Comparison of ENCODE assay signal across 12 mouse cellular contexts in the genomic region with DNA sequence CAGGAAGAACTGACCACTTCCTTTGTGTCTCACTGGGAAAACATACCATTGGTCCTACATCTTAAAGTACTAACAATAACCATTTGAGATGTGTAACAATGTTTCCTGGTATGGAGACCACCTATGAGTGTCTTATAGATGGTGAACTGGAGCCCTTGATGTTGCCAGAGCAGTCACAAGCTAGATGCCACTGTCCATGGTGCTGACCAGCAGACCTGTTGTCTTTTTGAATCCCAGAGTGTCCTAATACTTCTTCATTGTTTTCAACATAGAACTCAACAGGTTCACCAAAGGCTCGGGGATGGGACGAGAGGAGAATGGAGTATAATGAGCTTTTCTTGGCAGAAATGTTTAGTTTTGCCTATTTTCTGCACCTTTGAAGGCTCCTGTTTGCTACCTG.
DNase-seq lines count a peak whose midpoint lies in the region; ATAC-seq and TF ChIP-seq lines count a peak whose summit lies in the region.
"Had no signal": no experiment of that assay in that cellular context is flagged by ENCODE, and none has a peak within 500 bp of the region (broad histone marks: within the 10 kb centered on the region; RNA-seq: fewer than 3 reads in every experiment).

No protein-coding gene starts in this region.

- H3K4me2 ChIP-seq in forebrain, embryonic 11.5 days (ENCODE audit: low read depth, low read length, severe bottlenecking), result no peak overlapping the region
- H3K4me2 ChIP-seq in forebrain, postnatal 0 days (ENCODE audit: low read depth), result no peak overlapping the region
- no peak overlapping the region for H3K4me2 ChIP-seq in liver, postnatal 0 days (ENCODE audit: low read depth, low read length)

- no peaks in the 10 kb centered on the region for H3K9me3 ChIP-seq in forebrain, embryonic 11.5 days (ENCODE audit: control insufficient read depth, low read length)
- H3K9me3 ChIP-seq in forebrain, postnatal 0 days (ENCODE audit: low read length), result no peaks in the 10 kb centered on the region
- H3K9me3 ChIP-seq in liver, postnatal 0 days (ENCODE audit: low read length), result no peaks in the 10 kb centered on the region

- H3K27me3 ChIP-seq in forebrain, embryonic 11.5 days (ENCODE audit: control insufficient read depth, insufficient read depth, low read length), result no peaks in the 10 kb centered on the region
- H3K27me3 ChIP-seq in forebrain, postnatal 0 days (ENCODE audit: insufficient read depth, low read length), result no peaks in the 10 kb centered on the region
- no peaks in the 10 kb centered on the region for H3K27me3 ChIP-seq in liver, postnatal 0 days (ENCODE audit: insufficient read depth, low read length)

- no peak for TF ChIP-seq POLR2A in brain, embryonic 14.5 days (IDR thresholded peaks at IDR 0.05; ENCODE audit: borderline replicate concordance, extremely low read depth, insufficient read depth, insufficient read length, poor library complexity, severe bottlenecking)

- H3K4me1 ChIP-seq in forebrain, embryonic 11.5 days (replicated peaks; ENCODE audit: control insufficient read depth, insufficient read depth, low read length), result no peaks in the 10 kb centered on the region
- no peaks in the 10 kb centered on the region for H3K4me1 ChIP-seq in forebrain, postnatal 0 days (ENCODE audit: insufficient read depth)
- H3K4me1 ChIP-seq in liver, postnatal 0 days (ENCODE audit: insufficient read depth), result no peaks in the 10 kb centered on the region

- no peak overlapping the region for H3K27ac ChIP-seq in forebrain, embryonic 11.5 days (ENCODE audit: low read depth, low read length)
- H3K27ac ChIP-seq in forebrain, postnatal 0 days (ENCODE audit: low read depth, low read length), result no peak overlapping the region
- no peak overlapping the region for H3K27ac ChIP-seq in liver, postnatal 0 days (ENCODE audit: low read depth)
- H3K27ac ChIP-seq: macrophage had no signal

- no peak for TF ChIP-seq CTCF in forebrain, postnatal 0 days (IDR thresholded peaks at IDR 0.05; ENCODE audit: low read depth)
- TF ChIP-seq CTCF in brain, embryonic 14.5 days (IDR thresholded peaks at IDR 0.05; ENCODE audit: borderline replicate concordance, extremely low read depth, insufficient read depth, insufficient read length), result no peak
- no peak for TF ChIP-seq CTCF in liver, postnatal 0 days (IDR thresholded peaks at IDR 0.05; ENCODE audit: low read depth)

- TF ChIP-seq EP300 in liver, postnatal 0 days (IDR thresholded peaks at IDR 0.05; ENCODE audit: low read depth), result no peak

- DNase-seq in forebrain, embryonic 11.5 days (ENCODE audit: low spot score), result peak; percentile 75
- DNase-seq in forebrain, postnatal 0 days, result no peak
- DNase-seq in lung, postnatal 14 days, result peak; percentile 19
- no peak for DNase-seq in lung, postnatal 25 days (ENCODE audit: low spot score)
- peak; percentile 29 for DNase-seq in brain, embryonic 14.5 days (ENCODE audit: low read depth)
- peak; percentile 39 for DNase-seq in liver, postnatal 0 days
- DNase-seq in cerebellum, postnatal 10 days, result no peak
- DNase-seq in layer of hippocampus, adult 8-10 months (ENCODE audit: low spot score in 2 of 2), result no peak
- DNase-seq: cerebellum, postnatal 36 days; gastrocnemius, postnatal 25 days; thymus, postnatal 36 days had no signal

- no peak overlapping the region for H3K9ac ChIP-seq in forebrain, embryonic 11.5 days (ENCODE audit: low read length)
- no peak overlapping the region for H3K9ac ChIP-seq in forebrain, postnatal 0 days
- H3K9ac ChIP-seq in liver, postnatal 0 days (replicated peaks), result no peak overlapping the region

- no peak overlapping the region for H3K4me3 ChIP-seq in forebrain, embryonic 11.5 days (ENCODE audit: low read depth, low read length)
- no peak overlapping the region for H3K4me3 ChIP-seq in forebrain, postnatal 0 days (ENCODE audit: low read depth, low read length)
- H3K4me3 ChIP-seq in liver, postnatal 0 days (ENCODE audit: low read depth, low read length), result no peak overlapping the region

- no peak for ATAC-seq in forebrain, embryonic 11.5 days (replicated peaks; ENCODE audit: low FRiP score)
- ATAC-seq in forebrain, postnatal 0 days, result no peak
- ATAC-seq in liver, postnatal 0 days, result no peak

- WGBS in forebrain, embryonic 11.5 days, result 73% methylated on average over 2 of the region's 2 CpGs
- 79% methylated on average over 2 of the region's 2 CpGs for WGBS in forebrain, postnatal 0 days
- WGBS in liver, postnatal 0 days (ENCODE audit: insufficient replicate concordance), result 48% methylated on average over 2 of the region's 2 CpGs

- H3K36me3 ChIP-seq in forebrain, embryonic 11.5 days (ENCODE audit: control insufficient read depth, insufficient read depth, low read length), result no peaks in the 10 kb centered on the region
- H3K36me3 ChIP-seq in forebrain, postnatal 0 days (ENCODE audit: insufficient read depth), result no peaks in the 10 kb centered on the region
- H3K36me3 ChIP-seq in liver, postnatal 0 days (replicated peaks; ENCODE audit: insufficient read depth, low read length), result no peaks in the 10 kb centered on the region

Comparison
In these comparisons a context has a peak if more than half of its experiments do, and no peak if none do; other contexts are left out.
1. DNase-seq: peak in forebrain, embryonic 11.5 days (single experiment), lung, postnatal 14 days (single experiment), brain, embryonic 14.5 days (single experiment) and liver, postnatal 0 days (single experiment); none in forebrain, postnatal 0 days (single experiment), lung, postnatal 25 days (single experiment), cerebellum, postnatal 10 days (0 of 2) and layer of hippocampus, adult 8-10 months (0 of 2).